Mouse (Mus musculus) spleen, adult 2 months (tissue): ENCODE data around the gene Fam155a.

ENCODE experiments used
- CTCF ChIP-seq: fragments of 200-500 bp; IDR thresholded peaks from 2 replicates; pipeline ENCODE4 v1.5.1; 2011; ENCODE audit warnings: mild to moderate bottlenecking, inconsistent platforms; ENCODE audit not compliant: insufficient read depth, insufficient read length, insufficient replicate concordance; ENCODE audit errors: extremely low read depth
- POLR2A ChIP-seq: fragments of 200-500 bp; IDR thresholded peaks from 2 replicates; pipeline ENCODE4 v1.6.1; 2011; ENCODE audit warnings: low read depth, low read length, inconsistent platforms

DNA sequence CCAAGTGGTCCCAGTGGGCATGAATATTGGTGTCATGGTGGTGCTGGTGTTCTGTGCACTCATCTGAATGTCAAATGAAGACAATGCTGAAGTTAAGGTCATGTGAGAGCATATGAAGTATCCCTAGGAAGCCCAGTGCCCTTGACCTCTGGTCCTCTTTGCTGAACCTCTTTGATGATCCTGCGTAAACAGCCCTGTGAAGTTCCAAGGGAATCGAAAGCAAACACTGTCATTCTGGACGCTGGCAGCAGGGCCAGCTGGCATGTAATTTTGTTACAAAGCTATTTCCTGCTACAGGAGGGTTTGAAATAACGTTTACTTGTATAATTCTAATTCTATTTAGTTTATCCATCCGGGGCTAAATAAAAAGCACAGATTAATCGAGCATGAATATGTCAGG lies 270.2 kb downstream of the Fam155a start:
- TF ChIP-seq CTCF, result no peak
- no peak for TF ChIP-seq POLR2A
